Mouse (Mus musculus): ENCODE results near the gene Dck. TPM values are rescaled to one million over a fixed set of nuclear protein-coding genes. Genes with fewer than 3 reads are reported as not detected.
A peak's percentile ranks its signal among the peaks of the same experiment; 100 is the strongest.

Dck gene
- total and polyA plus RNA-seq, 2 experiments from 2014 or later, result 24.6 to 29.9 TPM

- no peak for TF ChIP-seq CTCF (IDR thresholded peaks at IDR 0.05)
- H3K9ac ChIP-seq (replicated peaks; ENCODE audit: low read length, poor library complexity, severe bottlenecking), result no peak overlapping the region
- H3K9me3 ChIP-seq (ENCODE audit: low read length), result no peaks in the 10 kb centered on the region
- H3K36me3 ChIP-seq (ENCODE audit: insufficient read depth, low read length), result no peaks in the 10 kb centered on the region
- H3K4me1 ChIP-seq (ENCODE audit: insufficient read depth, low read length), result no peaks in the 10 kb centered on the region
- ATAC-seq (ENCODE audit: low FRiP score), result no peak
- no peak overlapping the region for H3K27ac ChIP-seq (ENCODE audit: low read depth, low read length)
- H3K27me3 ChIP-seq (ENCODE audit: insufficient read depth, low read length), result no peaks in the 10 kb centered on the region
- 53% methylated on average over 9 of the region's 9 CpGs for WGBS
- no peak overlapping the region for H3K4me2 ChIP-seq (ENCODE audit: low read depth, low read length, poor library complexity, severe bottlenecking)
- H3K4me3 ChIP-seq (ENCODE audit: low read depth, low read length), result no peak overlapping the region
- DNase-seq (ENCODE audit: low spot score), result no peak
Observed at GRCm38 (mm10) chr5:88795910-88796584, 31.3 kb downstream of the Dck start.

GRCm38 (mm10) chr5:88796588-88796987, 31.8 kb downstream of the Dck start:
- no peak overlapping the region for H3K4me2 ChIP-seq (ENCODE audit: low read depth, low read length, poor library complexity, severe bottlenecking)
- H3K27ac ChIP-seq (ENCODE audit: low read depth, low read length), result no peak overlapping the region
- H3K9me3 ChIP-seq (ENCODE audit: low read length), result no peaks in the 10 kb centered on the region
- no peak overlapping the region for H3K4me3 ChIP-seq (ENCODE audit: low read depth, low read length)
- H3K4me1 ChIP-seq (ENCODE audit: insufficient read depth, low read length), result no peaks in the 10 kb centered on the region
- DNase-seq (ENCODE audit: low spot score), result no peak
- H3K36me3 ChIP-seq (ENCODE audit: insufficient read depth, low read length), result no peaks in the 10 kb centered on the region
- WGBS, result 75% methylated on average over 11 of the region's 11 CpGs
- H3K9ac ChIP-seq (replicated peaks; ENCODE audit: low read length, poor library complexity, severe bottlenecking), result no peak overlapping the region
- no peak for ATAC-seq (ENCODE audit: low FRiP score)
- TF ChIP-seq CTCF (IDR thresholded peaks at IDR 0.05), result no peak
- H3K27me3 ChIP-seq (ENCODE audit: insufficient read depth, low read length), result no peaks in the 10 kb centered on the region

GRCm38 (mm10) chr5:88797121-88797520, 32.3 kb downstream of the Dck start:
- no peaks in the 10 kb centered on the region for H3K36me3 ChIP-seq (ENCODE audit: insufficient read depth, low read length)

DNA sequence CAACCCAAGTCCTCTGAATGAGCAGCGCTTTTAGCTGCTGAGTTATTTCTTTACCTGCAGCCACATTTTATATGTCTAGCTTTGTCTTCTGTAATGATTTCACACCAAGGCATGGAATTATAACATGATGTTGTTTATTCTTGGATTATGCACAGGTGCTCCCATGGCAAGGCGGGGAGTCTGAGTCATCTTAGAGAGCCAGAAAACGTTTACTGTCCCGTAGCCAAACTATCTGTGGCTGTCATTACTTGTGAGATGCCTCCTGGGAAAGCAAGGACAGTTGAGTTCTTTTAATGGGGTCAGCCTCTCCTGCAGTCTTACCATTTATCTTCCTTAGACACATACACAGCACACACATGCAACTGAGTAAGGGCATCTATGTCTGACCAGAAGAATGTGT, 40.8 kb downstream of the Dck start:
- H3K9me3 ChIP-seq (ENCODE audit: low read length), result no peaks in the 10 kb centered on the region
- H3K27ac ChIP-seq (ENCODE audit: low read depth, low read length), result no peak overlapping the region
- 91% methylated on average over 4 of the region's 4 CpGs for WGBS
- no peaks in the 10 kb centered on the region for H3K4me1 ChIP-seq (ENCODE audit: insufficient read depth, low read length)
- DNase-seq (ENCODE audit: low spot score), result no peak
- no peaks in the 10 kb centered on the region for H3K36me3 ChIP-seq (ENCODE audit: insufficient read depth, low read length)
- TF ChIP-seq CTCF (IDR thresholded peaks at IDR 0.05), result no peak
- H3K4me3 ChIP-seq (ENCODE audit: low read depth, low read length), result no peak overlapping the region
- no peak for ATAC-seq (ENCODE audit: low FRiP score)
- H3K4me2 ChIP-seq (ENCODE audit: low read depth, low read length, poor library complexity, severe bottlenecking), result no peak overlapping the region
- no peaks in the 10 kb centered on the region for H3K27me3 ChIP-seq (ENCODE audit: insufficient read depth, low read length)
- no peak overlapping the region for H3K9ac ChIP-seq (replicated peaks; ENCODE audit: low read length, poor library complexity, severe bottlenecking)

More at GRCm38 (mm10) chr5:88797121-88797520, 32.3 kb downstream of the Dck start:
- no peak for TF ChIP-seq CTCF (IDR thresholded peaks at IDR 0.05)
- Histone ChIP-seq H3K27ac (ENCODE audit: low read depth, low read length) (no peak overlapping the region), H3K9me3 (ENCODE audit: low read length) (no peaks in the 10 kb centered on the region), H3K27me3 (ENCODE audit: insufficient read depth, low read length) (no peaks in the 10 kb centered on the region), H3K4me1 (ENCODE audit: insufficient read depth, low read length) (no peaks in the 10 kb centered on the region), H3K4me3 (ENCODE audit: low read depth, low read length) (no peak overlapping the region), H3K9ac (replicated peaks; ENCODE audit: low read length, poor library complexity, severe bottlenecking) (no peak overlapping the region), H3K4me2 (ENCODE audit: low read depth, low read length, poor library complexity, severe bottlenecking) (no peak overlapping the region)
- 87% methylated on average over 6 of the region's 6 CpGs for WGBS
- DNase-seq (ENCODE audit: low spot score) (no peak), ATAC-seq (ENCODE audit: low FRiP score) (no peak)

DNA sequence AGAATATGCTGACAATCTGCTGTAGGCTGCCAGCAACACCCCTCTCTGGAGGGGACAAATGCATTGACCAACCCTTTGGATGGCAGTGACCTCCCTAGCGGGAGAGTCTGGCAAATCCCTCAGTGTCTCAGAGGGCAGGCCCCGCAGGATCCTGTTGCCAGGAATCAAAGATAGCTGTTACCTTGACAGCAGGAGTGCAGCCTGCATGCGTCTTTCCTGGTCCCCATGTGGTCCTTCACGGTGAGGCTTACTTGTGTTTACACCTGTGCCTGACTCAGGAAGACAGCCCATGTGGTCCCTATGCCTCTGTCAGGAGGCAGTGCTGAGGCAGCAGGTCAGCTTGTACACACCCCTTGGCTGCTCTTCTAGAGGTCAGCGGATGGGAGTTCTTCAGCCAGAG, 41.5 kb downstream of the Dck start:
- Histone ChIP-seq H3K36me3 (ENCODE audit: insufficient read depth, low read length) (no peaks in the 10 kb centered on the region), H3K4me2 (ENCODE audit: low read depth, low read length, poor library complexity, severe bottlenecking) (no peak overlapping the region), H3K27me3 (ENCODE audit: insufficient read depth, low read length) (no peaks in the 10 kb centered on the region), H3K27ac (ENCODE audit: low read depth, low read length) (no peak overlapping the region), H3K4me1 (ENCODE audit: insufficient read depth, low read length) (no peaks in the 10 kb centered on the region), H3K9ac (replicated peaks; ENCODE audit: low read length, poor library complexity, severe bottlenecking) (no peak overlapping the region), H3K4me3 (ENCODE audit: low read depth, low read length) (no peak overlapping the region), H3K9me3 (ENCODE audit: low read length) (no peaks in the 10 kb centered on the region)
- WGBS, result 22% methylated on average over 5 of the region's 5 CpGs
- TF ChIP-seq CTCF (IDR thresholded peaks at IDR 0.05), result no peak
- DNase-seq (ENCODE audit: low spot score) (no peak), ATAC-seq (ENCODE audit: low FRiP score) (peak; percentile 60)

GRCm38 (mm10) chr5:88807342-88807741, 42.5 kb downstream of the Dck start:
- no peak overlapping the region for H3K9ac ChIP-seq (replicated peaks; ENCODE audit: low read length, poor library complexity, severe bottlenecking)
- H3K36me3 ChIP-seq (ENCODE audit: insufficient read depth, low read length), result no peaks in the 10 kb centered on the region
- H3K4me2 ChIP-seq (ENCODE audit: low read depth, low read length, poor library complexity, severe bottlenecking), result no peak overlapping the region
- ATAC-seq (ENCODE audit: low FRiP score), result no peak
- peak; percentile 32 for DNase-seq (ENCODE audit: low spot score)
- H3K9me3 ChIP-seq (ENCODE audit: low read length), result no peaks in the 10 kb centered on the region
- TF ChIP-seq CTCF (IDR thresholded peaks at IDR 0.05), result no peak
- H3K4me3 ChIP-seq (ENCODE audit: low read depth, low read length), result no peak overlapping the region
- H3K27ac ChIP-seq (ENCODE audit: low read depth, low read length), result no peak overlapping the region
- no peaks in the 10 kb centered on the region for H3K4me1 ChIP-seq (ENCODE audit: insufficient read depth, low read length)
- 31% methylated on average over 9 of the region's 9 CpGs for WGBS
- no peaks in the 10 kb centered on the region for H3K27me3 ChIP-seq (ENCODE audit: insufficient read depth, low read length)
